Mouse (Mus musculus): ENCODE results near the gene 2210016F16Rik. TPM values are rescaled to one million over a fixed set of nuclear protein-coding genes. Genes with fewer than 3 reads are reported as not detected.
"Not testable (repeated sequence)": the region's sequence is repeated elsewhere in the genome, so short reads cannot be mapped to it uniquely, and the experiment has no call there.

Gene 2210016F16Rik
- 10 to 100 TPM; 27.2 to 31.5 TPM for total RNA-seq (2021)
- long read RNA-seq, experiment 1, transcript 2210016F16Rik-201 (4 exons, 3,051 nt): major isoform, 119 of 145 reads
- long read RNA-seq, experiment 1, partial matches to known transcripts: 8 of 145 reads
- long read RNA-seq, experiment 1, other reads (novel, unspliced or antisense): 18 of 145 reads
- long read RNA-seq, experiment 2, transcript 2210016F16Rik-201 (4 exons, 3,051 nt): major isoform, 46 of 58 reads
- long read RNA-seq, experiment 2, partial matches to known transcripts: 2 of 58 reads
- long read RNA-seq, experiment 2, other reads (novel, unspliced or antisense): 10 of 58 reads

- DNase-seq: peak; percentile 68 to 78
Measured at GRCm38 (mm10) chr13:58384779-58385546, at the start of gene 2210016F16Rik. Gene 2210016F16Rik, minus strand, starts transcription at chr13:58385225.

- no peak for DNase-seq
Measured at GRCm38 (mm10) chr13:58423061-58423660, 38.1 kb upstream of the 2210016F16Rik start.

- DNase-seq: no peak
Measured at GRCm38 (mm10) chr13:58422242-58422641, 37.2 kb upstream of the 2210016F16Rik start.

GRCm38 (mm10) chr13:58421026-58421425 lies 36.0 kb upstream of the 2210016F16Rik start:
- DNase-seq: no peak

DNA sequence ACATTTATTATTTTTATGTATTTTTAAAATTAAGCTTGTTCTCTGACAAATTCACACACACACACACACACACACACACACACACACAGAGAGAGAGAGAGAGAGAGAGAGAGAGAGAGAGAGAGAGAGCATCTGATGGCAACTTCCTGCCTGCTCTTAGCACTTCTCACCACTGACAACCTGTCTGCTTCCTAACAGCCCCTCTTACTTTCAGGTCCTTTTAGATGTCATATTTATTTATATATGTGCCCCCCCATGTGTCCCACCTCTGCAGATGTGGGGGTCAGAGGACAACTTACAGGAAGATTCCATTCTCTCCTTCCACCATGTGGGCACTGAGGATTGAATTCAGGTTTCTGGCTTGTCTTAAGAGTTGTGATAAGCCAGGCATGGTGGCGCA lies 34.2 kb upstream of the 2210016F16Rik start:
- DNase-seq: no peak

GRCm38 (mm10) chr13:58418656-58419055 lies 33.6 kb upstream of the 2210016F16Rik start:
- no peak for DNase-seq

DNA sequence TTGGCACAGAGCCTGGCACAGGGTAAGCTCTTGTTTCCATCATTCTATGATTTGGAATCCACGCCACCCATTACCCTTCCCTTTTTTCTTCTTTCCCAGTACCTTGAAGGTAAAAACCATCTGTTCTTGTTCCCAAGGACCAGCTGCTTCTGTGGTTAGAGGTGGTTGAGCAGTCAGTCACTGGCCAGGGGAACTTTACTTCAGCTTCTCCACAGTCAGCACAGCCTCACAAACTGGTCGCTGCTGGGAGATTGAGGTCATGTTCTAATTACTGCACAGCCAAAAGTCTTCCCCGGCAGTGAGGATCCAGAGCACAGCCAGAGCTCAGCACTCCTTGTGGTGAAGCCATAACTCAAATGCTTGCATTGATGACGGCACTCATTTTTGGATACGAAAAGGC lies 30.8 kb upstream of the 2210016F16Rik start:
- peak in 1 of 2 experiments; percentile 37 for DNase-seq

DNA sequence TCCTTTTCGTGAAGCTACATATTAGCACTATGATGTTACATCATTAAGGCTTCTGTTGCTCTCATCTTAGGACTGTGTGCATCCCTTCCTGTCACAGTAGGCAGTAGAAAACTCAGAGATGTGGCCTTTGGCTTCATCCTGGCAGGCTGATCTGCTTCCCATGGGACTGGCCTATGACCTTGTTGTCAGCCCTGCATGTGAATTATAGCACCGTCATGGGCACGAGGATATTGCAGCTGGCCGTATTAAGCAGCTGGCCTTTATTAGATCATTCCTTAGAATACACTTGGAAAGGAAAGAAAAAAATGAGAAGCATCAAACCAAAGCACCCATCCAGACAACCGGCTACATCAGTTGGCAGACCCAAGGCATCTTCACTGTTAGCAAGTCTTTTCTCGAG lies 30.3 kb upstream of the 2210016F16Rik start:
- peak; percentile 50 to 64 for DNase-seq

DNA sequence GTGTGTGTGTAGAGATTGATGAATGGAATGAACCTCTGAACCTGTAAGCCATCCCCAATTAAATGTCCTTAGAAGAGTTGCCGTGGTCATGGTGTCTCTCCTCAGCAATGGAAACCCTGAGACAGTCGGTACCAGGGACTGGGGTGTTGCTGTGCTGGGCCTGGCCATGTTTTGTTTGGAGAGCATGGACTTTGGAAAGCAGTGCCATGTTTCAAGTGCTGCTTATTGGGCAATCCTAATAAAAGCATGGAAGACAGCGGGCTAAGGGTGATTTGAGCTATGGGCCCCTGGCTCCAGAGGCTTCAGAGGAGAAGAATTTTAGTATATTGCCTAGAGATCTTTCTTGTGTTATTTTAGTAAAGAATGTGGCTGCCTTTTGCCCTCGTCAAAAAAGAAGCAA lies 26.0 kb upstream of the 2210016F16Rik start:
- no peak for DNase-seq

DNA sequence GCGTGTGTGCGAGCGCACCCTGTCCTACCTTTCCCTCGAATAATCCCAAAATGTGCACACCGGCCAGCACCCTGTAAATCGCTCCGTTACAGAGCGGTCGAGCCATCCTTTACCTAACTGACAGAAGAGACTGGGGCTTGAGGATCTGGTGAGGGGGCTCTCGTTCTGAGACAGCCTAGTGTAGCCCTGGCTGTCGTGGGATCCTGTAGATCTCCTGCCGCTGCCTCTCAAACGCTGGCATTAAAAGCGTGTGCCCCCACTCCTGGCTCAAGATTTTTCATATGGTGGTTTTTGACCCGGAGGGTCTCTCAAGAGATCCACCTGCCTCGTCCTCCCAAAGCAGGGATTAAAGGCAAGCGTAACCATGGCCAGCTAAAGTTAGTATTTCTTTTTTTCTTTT lies 18.2 kb upstream of the 2210016F16Rik start, which contains the start of gene Hnrnpk:
Gene Hnrnpk (minus strand): TSS at position 101 of the 400 bp plus-strand sequence.
- DNase-seq: not testable (repeated sequence)

- peak; percentile 87 to 93 for DNase-seq
Measured at GRCm38 (mm10) chr13:58402744-58403110, 17.7 kb upstream of the 2210016F16Rik start.

GRCm38 (mm10) chr13:58402003-58402743 lies 17.1 kb upstream of the 2210016F16Rik start, which contains the start of gene Rmi1:
Gene Rmi1, plus strand, starts transcription at chr13:58402248.
- peak; percentile 98 for DNase-seq

- DNase-seq: peak; percentile 81 to 89
Measured at GRCm38 (mm10) chr13:58401135-58402002, 16.3 kb upstream of the 2210016F16Rik start.

DNA sequence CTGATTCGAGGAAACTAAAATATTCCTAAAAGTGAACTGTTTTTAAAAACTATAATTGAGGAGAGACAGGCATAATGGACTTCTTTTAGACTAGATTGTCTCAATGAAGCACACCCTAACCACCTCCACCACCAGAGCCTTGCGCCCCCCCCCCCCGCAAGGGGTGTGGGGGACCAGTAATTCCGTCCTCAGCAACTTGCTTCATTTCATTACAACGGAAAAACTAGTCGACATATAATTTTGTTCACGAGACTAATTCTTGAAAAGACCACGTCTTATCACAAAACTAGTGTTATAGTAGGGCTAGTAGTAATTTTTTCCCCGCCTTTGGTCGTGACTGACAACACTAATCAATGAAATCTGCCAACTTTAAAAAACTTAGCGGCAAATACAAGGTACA lies 15.6 kb upstream of the 2210016F16Rik start:
- DNase-seq: no peak

DNA sequence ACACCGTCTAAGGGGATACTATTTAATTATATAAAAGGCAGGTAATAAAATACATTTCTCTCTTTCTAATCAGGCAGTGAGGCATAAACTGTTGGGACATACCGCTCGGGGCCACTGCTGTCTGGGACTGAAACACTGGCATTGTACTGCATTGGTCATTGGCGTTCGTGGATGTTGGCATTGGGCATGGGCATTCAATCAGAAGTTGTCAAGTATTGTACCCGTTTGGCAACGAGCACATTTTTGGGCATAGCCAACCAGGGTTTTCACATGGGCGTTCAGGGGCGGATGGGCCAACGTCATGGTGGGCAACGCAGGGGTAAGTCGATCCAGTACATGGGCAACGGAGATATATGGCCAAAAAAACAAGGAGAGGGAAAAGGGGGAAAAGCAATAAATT lies 12.6 kb upstream of the 2210016F16Rik start:
- peak in 1 of 2 experiments; percentile 40 for DNase-seq

GRCm38 (mm10) chr13:58394392-58394791 lies 9.4 kb upstream of the 2210016F16Rik start:
- not testable (repeated sequence) for DNase-seq

GRCm38 (mm10) chr13:58389324-58389951 lies 4.4 kb upstream of the 2210016F16Rik start:
- DNase-seq: no peak

DNA sequence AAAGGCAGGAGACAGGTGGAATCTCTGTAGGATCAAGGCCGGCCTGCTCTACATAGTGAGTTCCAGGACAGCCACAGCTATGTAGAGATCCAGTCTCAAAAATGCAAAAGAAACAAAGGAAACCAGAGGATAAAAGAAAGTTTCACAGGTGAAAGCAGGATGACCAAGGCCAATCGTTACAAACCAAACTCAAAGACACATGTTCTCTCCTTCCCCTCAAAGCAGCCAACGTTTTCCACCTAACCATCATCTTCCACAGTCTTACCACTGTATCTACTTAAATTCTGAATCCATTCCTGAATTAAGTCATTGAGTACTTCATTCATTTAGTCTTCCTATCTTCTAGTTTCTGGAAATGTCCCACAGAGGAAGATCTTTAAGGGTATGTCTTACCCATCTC lies 3.4 kb upstream of the 2210016F16Rik start:
- DNase-seq: no peak

DNA sequence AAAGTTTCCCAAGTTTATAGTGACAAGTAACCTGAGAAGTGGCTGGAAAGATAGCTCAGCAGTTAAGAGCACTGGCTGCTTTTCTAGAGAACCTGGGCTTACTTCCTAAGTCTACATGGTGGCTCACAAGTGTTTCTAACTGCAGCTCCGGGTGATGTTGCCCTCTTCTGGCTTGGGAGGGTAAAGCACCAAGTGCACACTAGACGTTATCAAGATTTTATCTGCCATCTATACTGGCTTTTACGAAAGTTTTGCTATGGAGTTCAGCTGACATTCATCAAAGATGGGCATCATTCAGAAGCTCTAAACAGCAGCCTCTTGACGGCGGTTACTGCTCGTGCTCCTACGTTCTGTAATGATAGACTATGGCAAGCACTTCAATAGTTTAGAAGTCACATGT lies 2.9 kb upstream of the 2210016F16Rik start:
- DNase-seq: peak; percentile 73 to 82

DNA sequence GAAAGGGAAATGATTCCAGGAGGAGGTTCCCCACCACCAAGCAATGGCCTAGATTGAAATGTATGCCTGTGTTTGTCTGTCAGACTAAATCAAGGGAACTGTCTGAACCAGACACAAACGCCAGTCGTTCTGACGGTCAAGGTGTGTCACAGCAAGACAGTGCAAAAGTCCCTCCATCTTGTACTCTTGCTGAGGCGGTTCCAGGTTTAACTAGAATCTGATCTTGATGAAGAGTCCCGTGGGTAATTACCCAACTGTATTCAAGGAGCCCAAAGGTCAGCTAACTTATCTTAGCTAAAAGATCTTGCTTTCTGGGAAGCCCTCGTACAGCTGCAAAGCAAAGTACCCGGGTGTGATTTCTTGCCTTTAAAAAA lies 509 bp upstream of the 2210016F16Rik start:
- DNase-seq: no peak

GRCm38 (mm10) chr13:58384371-58384770 lies 654 bp downstream of the 2210016F16Rik start:
- no peak for DNase-seq
